Mouse (Mus musculus): ENCODE results near the gene Tmtc2. TPM values are rescaled to one million over a fixed set of nuclear protein-coding genes. Genes with fewer than 3 reads are reported as not detected.

Tmtc2 gene
- polyA plus RNA-seq, 1 experiment from 2014 or later = 10.9 TPM

GRCm38 (mm10) chr10:105200092-105200491 lies 374.2 kb downstream of the Tmtc2 start:
- ATAC-seq (replicated peaks; ENCODE audit: low FRiP score, low TSS enrichment, low read depth) (no peak), DNase-seq (ENCODE audit: low spot score) (no peak)
- Histone ChIP-seq H3K4me2 (ENCODE audit: low read length) (no peak overlapping the region), H3K4me1 (replicated peaks; ENCODE audit: control insufficient read depth, insufficient read depth, low read length) (no peaks in the 10 kb centered on the region), H3K9me3 (ENCODE audit: control insufficient read depth, low read length) (no peaks in the 10 kb centered on the region), H3K9ac (ENCODE audit: low read length) (no peak overlapping the region), H3K36me3 (ENCODE audit: control insufficient read depth, insufficient read depth, low read length) (no peaks in the 10 kb centered on the region), H3K27me3 (replicated peaks; ENCODE audit: control insufficient read depth, insufficient read depth, low read length) (no peaks in the 10 kb centered on the region), H3K4me3 (ENCODE audit: low read depth, low read length) (no peak overlapping the region), H3K27ac (ENCODE audit: low read depth) (no peak overlapping the region)
- WGBS = 73% methylated on average over 4 of the region's 4 CpGs

DNA sequence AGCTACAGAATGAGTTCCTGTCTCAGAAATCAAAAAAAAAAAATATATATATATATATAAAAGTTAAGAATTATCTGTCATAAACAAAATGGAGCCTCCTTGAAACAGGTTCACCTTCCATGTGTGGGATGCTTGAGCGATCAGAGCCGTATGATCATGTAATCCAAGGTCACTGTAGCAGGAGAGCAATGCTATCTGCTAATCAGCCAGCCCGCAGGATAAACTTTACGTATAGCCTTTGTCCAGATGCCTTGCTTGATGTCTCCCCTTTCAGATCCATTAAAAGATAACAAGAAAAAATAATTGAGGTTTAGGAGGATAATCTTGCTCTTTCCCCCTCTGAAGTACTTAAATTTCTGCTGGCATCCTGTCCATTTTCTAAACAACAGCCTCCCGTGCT lies 374.7 kb downstream of the Tmtc2 start:
- no peaks in the 10 kb centered on the region for H3K9me3 ChIP-seq (ENCODE audit: control insufficient read depth, low read length)
- no peak overlapping the region for H3K4me3 ChIP-seq (ENCODE audit: low read depth, low read length)
- H3K36me3 ChIP-seq (ENCODE audit: control insufficient read depth, insufficient read depth, low read length) = no peaks in the 10 kb centered on the region
- no peak for ATAC-seq (replicated peaks; ENCODE audit: low FRiP score, low TSS enrichment, low read depth)
- DNase-seq (ENCODE audit: low spot score) = no peak
- no peak overlapping the region for H3K9ac ChIP-seq (ENCODE audit: low read length)
- 77% methylated on average over 5 of the region's 5 CpGs for WGBS
- H3K4me1 ChIP-seq (replicated peaks; ENCODE audit: control insufficient read depth, insufficient read depth, low read length) = no peaks in the 10 kb centered on the region
- no peak overlapping the region for H3K4me2 ChIP-seq (ENCODE audit: low read length)
- no peak overlapping the region for H3K27ac ChIP-seq (ENCODE audit: low read depth)
- H3K27me3 ChIP-seq (replicated peaks; ENCODE audit: control insufficient read depth, insufficient read depth, low read length) = no peaks in the 10 kb centered on the region

DNA sequence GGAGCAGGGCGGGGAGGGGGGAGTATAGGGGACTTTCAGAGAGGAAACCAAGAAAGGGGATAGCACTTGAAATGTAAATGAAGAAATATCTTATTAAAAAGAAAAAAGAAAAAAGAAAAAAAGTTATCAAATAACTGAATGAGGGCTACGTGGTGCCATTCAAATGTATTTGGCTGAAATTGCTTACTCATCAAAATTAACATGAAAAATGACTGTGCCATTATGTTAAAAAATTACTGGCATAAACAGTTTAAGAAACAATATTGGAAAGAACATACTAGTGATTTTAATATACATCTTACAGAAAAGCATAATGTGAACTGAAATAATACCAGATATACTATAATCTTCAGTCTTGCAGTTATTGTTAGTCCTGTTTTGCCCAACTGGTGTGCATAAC lies 378.9 kb downstream of the Tmtc2 start:
- Histone ChIP-seq H3K4me3 (ENCODE audit: low read depth, low read length) (no peak overlapping the region), H3K4me1 (replicated peaks; ENCODE audit: control insufficient read depth, insufficient read depth, low read length) (no peaks in the 10 kb centered on the region), H3K36me3 (ENCODE audit: control insufficient read depth, insufficient read depth, low read length) (no peaks in the 10 kb centered on the region), H3K4me2 (ENCODE audit: low read length) (no peak overlapping the region), H3K9me3 (ENCODE audit: control insufficient read depth, low read length) (no peaks in the 10 kb centered on the region), H3K27ac (ENCODE audit: low read depth) (no peak overlapping the region), H3K9ac (ENCODE audit: low read length) (no peak overlapping the region), H3K27me3 (replicated peaks; ENCODE audit: control insufficient read depth, insufficient read depth, low read length) (no peaks in the 10 kb centered on the region)
- ATAC-seq (replicated peaks; ENCODE audit: low FRiP score, low TSS enrichment, low read depth) = no peak
- DNase-seq (ENCODE audit: low spot score) = no peak
- WGBS = 93% methylated on average over 2 of the region's 2 CpGs

GRCm38 (mm10) chr10:105193756-105194460 lies 380.3 kb downstream of the Tmtc2 start:
- WGBS = 62% methylated on average over 4 of the region's 4 CpGs

GRCm38 (mm10) chr10:105192071-105192470 lies 382.2 kb downstream of the Tmtc2 start:
- no peaks in the 10 kb centered on the region for H3K27me3 ChIP-seq (replicated peaks; ENCODE audit: control insufficient read depth, insufficient read depth, low read length)
- DNase-seq (ENCODE audit: low spot score) (no peak), ATAC-seq (replicated peaks; ENCODE audit: low FRiP score, low TSS enrichment, low read depth) (no peak)
- no peak overlapping the region for H3K4me3 ChIP-seq (ENCODE audit: low read depth, low read length)
- 91% methylated on average over 2 of the region's 2 CpGs for WGBS
- H3K27ac ChIP-seq (ENCODE audit: low read depth) = no peak overlapping the region
- no peak overlapping the region for H3K4me2 ChIP-seq (ENCODE audit: low read length)
- H3K36me3 ChIP-seq (ENCODE audit: control insufficient read depth, insufficient read depth, low read length) = 0 out of 2 replicates have a peak, but pooled peaks cover 3% of the 10 kb centered on the region
- H3K4me1 ChIP-seq (replicated peaks; ENCODE audit: control insufficient read depth, insufficient read depth, low read length) = no peaks in the 10 kb centered on the region
- no peaks in the 10 kb centered on the region for H3K9me3 ChIP-seq (ENCODE audit: control insufficient read depth, low read length)
- no peak overlapping the region for H3K9ac ChIP-seq (ENCODE audit: low read length)

More at GRCm38 (mm10) chr10:105193756-105194460, 380.3 kb downstream of the Tmtc2 start:
- DNase-seq (ENCODE audit: low spot score) (no peak), ATAC-seq (replicated peaks; ENCODE audit: low FRiP score, low TSS enrichment, low read depth) (no peak)
- Histone ChIP-seq H3K4me2 (ENCODE audit: low read length) (no peak overlapping the region), H3K9me3 (ENCODE audit: control insufficient read depth, low read length) (no peaks in the 10 kb centered on the region), H3K4me1 (replicated peaks; ENCODE audit: control insufficient read depth, insufficient read depth, low read length) (no peaks in the 10 kb centered on the region), H3K36me3 (ENCODE audit: control insufficient read depth, insufficient read depth, low read length) (0 out of 2 replicates have a peak, but pooled peaks cover 3% of the 10 kb centered on the region), H3K4me3 (ENCODE audit: low read depth, low read length) (no peak overlapping the region), H3K27ac (ENCODE audit: low read depth) (no peak overlapping the region), H3K27me3 (replicated peaks; ENCODE audit: control insufficient read depth, insufficient read depth, low read length) (no peaks in the 10 kb centered on the region), H3K9ac (ENCODE audit: low read length) (no peak overlapping the region)

- H3K36me3 ChIP-seq (ENCODE audit: control insufficient read depth, insufficient read depth, low read length) = 0 out of 2 replicates have a peak, but pooled peaks cover 3% of the 10 kb centered on the region
- H3K9ac ChIP-seq (ENCODE audit: low read length) = no peak overlapping the region
- whole genome bisulfite sequencing = 73% methylated on average over 4 of the region's 4 CpGs
- H3K4me2 ChIP-seq (ENCODE audit: low read length) = no peak overlapping the region
- no peaks in the 10 kb centered on the region for H3K27me3 ChIP-seq (replicated peaks; ENCODE audit: control insufficient read depth, insufficient read depth, low read length)
- H3K27ac ChIP-seq (ENCODE audit: low read depth) = no peak overlapping the region
- no peak for ATAC-seq (replicated peaks; ENCODE audit: low FRiP score, low TSS enrichment, low read depth)
- no peak for DNase-seq (ENCODE audit: low spot score)
- no peaks in the 10 kb centered on the region for H3K4me1 ChIP-seq (replicated peaks; ENCODE audit: control insufficient read depth, insufficient read depth, low read length)
- no peaks in the 10 kb centered on the region for H3K9me3 ChIP-seq (ENCODE audit: control insufficient read depth, low read length)
- no peak overlapping the region for H3K4me3 ChIP-seq (ENCODE audit: low read depth, low read length)
Observed at GRCm38 (mm10) chr10:105189746-105190145, 384.5 kb downstream of the Tmtc2 start.

- no peaks in the 10 kb centered on the region for H3K4me1 ChIP-seq (replicated peaks; ENCODE audit: control insufficient read depth, insufficient read depth, low read length)
- no peak overlapping the region for H3K4me2 ChIP-seq (ENCODE audit: low read length)
- H3K27ac ChIP-seq (ENCODE audit: low read depth) = no peak overlapping the region
- no peak overlapping the region for H3K4me3 ChIP-seq (ENCODE audit: low read depth, low read length)
- WGBS = 74% methylated on average over 5 of the region's 5 CpGs
- no peak for ATAC-seq (replicated peaks; ENCODE audit: low FRiP score, low TSS enrichment, low read depth)
- no peak overlapping the region for H3K9ac ChIP-seq (ENCODE audit: low read length)
- 0 out of 2 replicates have a peak, but pooled peaks cover 3% of the 10 kb centered on the region for H3K36me3 ChIP-seq (ENCODE audit: control insufficient read depth, insufficient read depth, low read length)
- no peak for DNase-seq (ENCODE audit: low spot score)
- H3K9me3 ChIP-seq (ENCODE audit: control insufficient read depth, low read length) = no peaks in the 10 kb centered on the region
- no peaks in the 10 kb centered on the region for H3K27me3 ChIP-seq (replicated peaks; ENCODE audit: control insufficient read depth, insufficient read depth, low read length)
Observed at GRCm38 (mm10) chr10:105186636-105187035, 387.6 kb downstream of the Tmtc2 start.

GRCm38 (mm10) chr10:105168443-105169102 lies 405.7 kb downstream of the Tmtc2 start:
- WGBS = 65% methylated on average over 5 of the region's 5 CpGs
- Histone ChIP-seq H3K4me2 (ENCODE audit: low read length) (no peak overlapping the region), H3K9me3 (ENCODE audit: control insufficient read depth, low read length) (no peaks in the 10 kb centered on the region), H3K36me3 (ENCODE audit: control insufficient read depth, insufficient read depth, low read length) (no peaks in the 10 kb centered on the region), H3K9ac (ENCODE audit: low read length) (no peak overlapping the region), H3K4me3 (ENCODE audit: low read depth, low read length) (no peak overlapping the region), H3K4me1 (replicated peaks; ENCODE audit: control insufficient read depth, insufficient read depth, low read length) (no peaks in the 10 kb centered on the region), H3K27ac (ENCODE audit: low read depth) (no peak overlapping the region), H3K27me3 (replicated peaks; ENCODE audit: control insufficient read depth, insufficient read depth, low read length) (no peaks in the 10 kb centered on the region)
- DNase-seq (ENCODE audit: low spot score) = no peak
- no peak for ATAC-seq (replicated peaks; ENCODE audit: low FRiP score, low TSS enrichment, low read depth)

GRCm38 (mm10) chr10:105165291-105165690 lies 409.0 kb downstream of the Tmtc2 start:
- no peaks in the 10 kb centered on the region for H3K4me1 ChIP-seq (replicated peaks; ENCODE audit: control insufficient read depth, insufficient read depth, low read length)
- no peak overlapping the region for H3K9ac ChIP-seq (ENCODE audit: low read length)
- H3K27me3 ChIP-seq (replicated peaks; ENCODE audit: control insufficient read depth, insufficient read depth, low read length) = no peaks in the 10 kb centered on the region
- H3K27ac ChIP-seq (ENCODE audit: low read depth) = no peak overlapping the region
- no peak overlapping the region for H3K4me3 ChIP-seq (ENCODE audit: low read depth, low read length)
- H3K4me2 ChIP-seq (ENCODE audit: low read length) = no peak overlapping the region
- H3K36me3 ChIP-seq (ENCODE audit: control insufficient read depth, insufficient read depth, low read length) = no peaks in the 10 kb centered on the region
- no peaks in the 10 kb centered on the region for H3K9me3 ChIP-seq (ENCODE audit: control insufficient read depth, low read length)
- no peak for DNase-seq (ENCODE audit: low spot score)
- no peak for ATAC-seq (replicated peaks; ENCODE audit: low FRiP score, low TSS enrichment, low read depth)
- WGBS = 75% methylated on average over 5 of the region's 5 CpGs
